Mouse (Mus musculus) liver, embryonic 14.5 days (tissue): ENCODE measurements around the gene Mpv17. TPM values are rescaled to one million over a fixed set of nuclear protein-coding genes. Genes with fewer than 3 reads are reported as not detected.
A peak's percentile ranks its signal among the peaks of the same experiment; 100 is the strongest.

Experiments
- ATAC-seq: fragments of 200-750 bp; cut with Nextera tagmentation; 2 replicates; pipeline ENCODE4 v1.8.0; 2017; ENCODE audit warnings: moderate number of reproducible peaks, mild to moderate bottlenecking, moderate library complexity; ENCODE audit not compliant: insufficient read depth
- DNase-seq, 3 experiments: peaks; one replicate each; pipeline ENCODE4 v3.0.0-alpha.2; 2012 to 2013; ENCODE audit warnings: low read depth in 3 of 3, low spot score in 3 of 3
- H3K27ac ChIP-seq: fragments of 300-500 bp; sonication (generic); 2 replicates; pipeline ENCODE4 v1.5.1; 2014; ENCODE audit warnings: moderate library complexity, mild to moderate bottlenecking, control low read depth, inconsistent platforms
- H3K27me3 ChIP-seq: fragments of 300-500 bp; sonication (generic); 2 replicates; pipeline ENCODE4 v1.6.1; 2014; ENCODE audit warnings: mild to moderate bottlenecking, low read length, moderate library complexity; ENCODE audit not compliant: control insufficient read depth, insufficient read depth
- H3K36me3 ChIP-seq: fragments of 300-500 bp; sonication (generic); replicated peaks from 2 replicates; pipeline ENCODE4 v1.6.1; 2014; ENCODE audit warnings: low read depth; ENCODE audit not compliant: control insufficient read depth, insufficient read depth
- H3K4me1 ChIP-seq, 2 experiments: fragments of 200-500 bp in 1 of 2; fragments of 300-500 bp in 1 of 2; sonication (generic) in 1 of 2; replicated peaks; 2 replicates each; pipeline ENCODE4 v1.6.1; 2012 to 2014; ENCODE audit warnings: antibody characterized with exemption in 1 of 2, inconsistent platforms in 1 of 2, low read length in 1 of 2; ENCODE audit not compliant: control insufficient read depth in 2 of 2, insufficient read depth in 2 of 2
- H3K4me2 ChIP-seq: fragments of 300-500 bp; sonication (generic); 2 replicates; pipeline ENCODE4 v1.6.1; 2014; ENCODE audit warnings: low read depth, mild to moderate bottlenecking, control low read depth, moderate library complexity
- H3K4me3 ChIP-seq, 2 experiments: fragments of 200-500 bp in 1 of 2; fragments of 300-500 bp in 1 of 2; sonication (generic) in 1 of 2; 2 replicates each; pipeline ENCODE4 v1.5.1; 2012 to 2014; ENCODE audit warnings: low read depth in 2 of 2, low read length in 2 of 2, mild to moderate bottlenecking in 2 of 2, control low read depth in 1 of 2, inconsistent platforms in 1 of 2, moderate library complexity in 1 of 2; ENCODE audit not compliant: insufficient read depth in 1 of 2
- H3K9ac ChIP-seq: fragments of 300-500 bp; sonication (generic); replicated peaks from 2 replicates; pipeline ENCODE4 v1.6.1; 2014; ENCODE audit warnings: mild to moderate bottlenecking, control low read depth, moderate library complexity
- H3K9me3 ChIP-seq: fragments of 300-500 bp; sonication (generic); 2 replicates; pipeline ENCODE4 v1.6.1; 2016; ENCODE audit warnings: low read length, mixed read lengths; ENCODE audit not compliant: control insufficient read depth
- CTCF ChIP-seq: IDR thresholded peaks from 2 replicates; pipeline ENCODE4 v1.5.1; 2016; ENCODE audit warnings: antibody characterized with exemption, low read depth, control low read depth
- EP300 ChIP-seq: IDR thresholded peaks from 2 replicates; pipeline ENCODE4 v1.6.1; 2016; ENCODE audit warnings: antibody characterized with exemption, low read depth
- WGBS: fragments of 180-500 bp; shearing (Covaris S2); extraction: QIAGEN DNeasy Blood & Tissue Kit; methylation state at CpG from one replicate; pipeline ENCODE4 v1.1.7; 2014; ENCODE audit not compliant: insufficient replicate concordance; 5-methylcytosine and 5-hydroxymethylcytosine counted together
- polyA plus RNA-seq, 2 experiments: library from polyadenylated mRNA; depleted of rRNA in 1 of 2; stranded (reverse) in 1 of 2; unstranded in 1 of 2; fragments of >200 nt; fragmentation: Nextera tagmentation in 1 of 2; extraction: Ambion mirVana in 1 of 2; gene quantifications; 2 replicates each; pipeline versions ENCODE4 v1.2.1 to v1.2.3; 2012 to 2014

Gene Mpv17
- polyA plus RNA-seq, 2 experiments: 14.2 to 16.9 TPM

DNA sequence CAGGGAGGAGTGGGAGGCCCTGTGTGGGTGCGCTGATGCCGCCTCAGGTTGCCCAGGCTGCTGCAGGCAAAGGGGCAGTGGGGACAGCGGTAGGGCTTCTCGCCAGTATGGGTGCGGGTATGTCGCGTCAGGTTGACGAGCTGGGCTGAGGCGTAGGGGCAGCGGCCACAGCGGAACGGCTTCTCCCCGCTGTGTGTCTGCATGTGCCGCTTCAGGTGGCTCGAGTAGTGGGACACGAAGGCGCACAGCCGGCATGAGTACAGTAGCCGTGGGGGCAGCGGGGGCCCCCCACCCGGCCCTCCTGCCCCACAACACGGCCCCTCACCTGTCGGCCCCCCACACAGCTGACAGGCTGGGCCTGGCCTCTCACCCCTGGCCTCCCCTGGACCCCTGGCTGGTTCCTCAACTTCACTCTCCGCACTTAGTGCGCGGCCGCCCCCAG is 46.3 kb upstream of the Mpv17 start:
- Histone ChIP-seq H3K36me3 (peaks cover 76% of the 10 kb centered on the region), H3K9me3 (no peaks in the 10 kb centered on the region; the same call in 1 of the 2 replicates), H3K27ac (no peak overlapping the region), H3K9ac (no peak overlapping the region; the same call in 1 of the 2 replicates), H3K4me2 (peak overlapping the region; percentile 87; the same call in 1 of the 2 replicates), H3K27me3 (no peaks in the 10 kb centered on the region), H3K4me1 (peaks cover 0 to 3% of the 10 kb centered on the region in 2 experiments; a peak in 3 of 4 replicates), H3K4me3 (no peak overlapping the region)
- no peak for TF ChIP-seq CTCF
- TF ChIP-seq EP300: no peak
- DNase-seq: no peak
- WGBS: 87% methylated on average over 27 of the region's 27 CpGs
- ATAC-seq: no peak

DNA sequence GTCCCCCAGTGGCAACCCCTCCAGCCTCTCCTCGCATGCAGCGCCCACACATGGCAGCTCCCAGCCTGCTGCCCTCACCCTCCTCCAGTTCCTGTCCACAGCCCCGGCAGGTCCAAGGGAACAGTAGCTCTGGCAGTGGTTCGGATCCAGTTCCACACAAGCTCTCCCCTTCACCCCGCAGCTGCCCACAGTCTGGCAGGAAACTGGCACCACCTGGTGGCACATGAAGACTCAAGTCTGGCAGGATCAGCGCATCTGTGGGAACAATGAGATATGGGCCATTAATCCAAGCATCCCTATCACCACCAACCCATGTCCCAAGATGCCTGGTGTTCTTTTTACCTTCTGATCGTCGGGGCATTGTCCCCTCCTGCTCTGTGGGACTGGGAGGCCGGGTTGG is 45.8 kb upstream of the Mpv17 start:
- Histone ChIP-seq H3K4me1 (peaks cover 0 to 3% of the 10 kb centered on the region in 2 experiments; a peak in 3 of 4 replicates), H3K4me3 (no peak overlapping the region), H3K9me3 (no peaks in the 10 kb centered on the region; the same call in 1 of the 2 replicates), H3K4me2 (no peak overlapping the region), H3K36me3 (peaks cover 75% of the 10 kb centered on the region), H3K9ac (no peak overlapping the region), H3K27me3 (no peaks in the 10 kb centered on the region), H3K27ac (no peak overlapping the region)
- DNase-seq (no peak), ATAC-seq (no peak)
- WGBS: 77% methylated on average over 9 of the region's 9 CpGs
- TF ChIP-seq EP300 (no peak), CTCF (peak; percentile 53)

DNA sequence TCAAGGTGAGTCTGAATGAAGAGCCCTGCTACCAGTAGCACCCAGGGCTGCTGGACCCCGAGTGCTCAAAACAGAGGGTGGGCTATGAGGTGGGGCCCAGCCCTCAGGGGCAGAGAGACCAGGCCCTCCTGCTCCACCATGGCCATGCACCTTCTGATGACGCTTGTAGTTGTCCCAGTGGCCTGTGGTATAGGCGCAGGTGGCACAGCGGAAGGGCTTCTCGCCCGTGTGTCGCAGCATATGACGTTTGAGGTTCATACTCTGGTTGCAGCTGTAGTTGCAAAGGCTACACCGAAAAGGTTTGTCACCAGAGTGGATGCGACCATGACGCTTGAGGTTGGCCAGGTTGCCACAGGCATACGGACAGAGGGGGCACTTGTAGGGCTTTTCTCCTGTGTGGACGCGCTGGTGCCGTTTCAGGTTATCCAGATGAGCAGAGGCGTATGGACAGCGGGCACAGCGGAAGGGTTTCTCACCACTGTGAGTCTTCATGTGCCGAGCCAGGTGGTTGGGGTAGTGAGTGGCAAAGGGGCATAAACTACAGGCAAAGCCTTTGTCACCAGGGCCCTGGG is 45.4 kb upstream of the Mpv17 start:
- no peak for ATAC-seq
- peaks cover 75% of the 10 kb centered on the region for H3K36me3 ChIP-seq
- no peak overlapping the region for H3K27ac ChIP-seq

DNA sequence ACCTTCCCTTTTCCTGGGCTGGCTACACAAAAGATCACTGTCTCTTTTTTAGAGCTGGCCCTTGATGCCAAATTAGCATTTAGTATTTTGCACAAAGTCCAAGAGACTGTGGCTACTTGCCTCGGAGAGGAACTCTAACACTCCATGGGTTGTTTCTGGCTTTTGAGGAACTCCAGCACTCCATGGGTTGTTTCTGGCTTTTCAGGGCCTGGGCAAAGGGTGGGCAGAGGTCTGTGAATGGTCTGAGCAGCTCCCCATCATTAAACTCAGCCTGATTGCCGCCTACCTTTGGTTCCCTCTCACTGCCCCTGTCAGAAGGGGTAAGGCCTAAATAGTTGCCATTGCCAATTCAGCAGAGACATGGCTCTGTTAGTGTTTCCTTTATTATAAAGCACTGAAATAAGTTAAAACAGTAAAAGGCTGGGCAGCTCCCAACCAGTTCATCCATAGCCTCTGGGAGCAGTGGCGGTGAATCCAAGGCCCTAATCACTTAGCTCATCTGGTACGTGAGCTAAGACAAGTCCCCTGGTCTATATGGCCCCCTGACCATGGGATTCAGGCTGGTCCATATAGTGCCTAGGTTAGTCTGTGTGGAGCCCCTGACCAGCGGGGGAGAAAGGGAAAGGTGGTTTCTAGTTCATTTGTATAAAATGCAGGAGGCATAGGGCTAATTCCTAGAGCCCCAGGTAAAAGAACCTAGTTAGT is 44.7 kb upstream of the Mpv17 start:
- no peak overlapping the region for H3K27ac ChIP-seq
- 80% methylated on average over 5 of the region's 5 CpGs for WGBS
- no peaks in the 10 kb centered on the region; the same call in 1 of the 2 replicates for H3K9me3 ChIP-seq
- H3K27me3 ChIP-seq: no peaks in the 10 kb centered on the region
- no peak overlapping the region for H3K4me2 ChIP-seq
- peaks cover 2 to 11% of the 10 kb centered on the region in 2 experiments for H3K4me1 ChIP-seq
- DNase-seq: no peak
- no peak overlapping the region for H3K4me3 ChIP-seq
- ATAC-seq: no peak
- no peak overlapping the region for H3K9ac ChIP-seq
- peaks cover 69% of the 10 kb centered on the region for H3K36me3 ChIP-seq
- TF ChIP-seq EP300 (no peak), CTCF (no peak)

More for the DNA sequence above, 45.4 kb upstream of the Mpv17 start:
- Histone ChIP-seq H3K9ac (no peak overlapping the region), H3K4me3 (no peak overlapping the region), H3K27me3 (no peaks in the 10 kb centered on the region), H3K9me3 (no peaks in the 10 kb centered on the region; the same call in 1 of the 2 replicates), H3K4me1 (peaks cover 2 to 5% of the 10 kb centered on the region in 2 experiments), H3K4me2 (no peak overlapping the region)
- no peak for TF ChIP-seq CTCF
- TF ChIP-seq EP300: no peak
- 85% methylated on average over 19 of the region's 19 CpGs for WGBS
- DNase-seq: no peak

- H3K9me3 ChIP-seq: no peaks in the 10 kb centered on the region; the same call in 1 of the 2 replicates
- H3K36me3 ChIP-seq: peaks cover 63% of the 10 kb centered on the region
- no peak for DNase-seq
- H3K27me3 ChIP-seq: no peaks in the 10 kb centered on the region
- ATAC-seq: no peak
- H3K4me1 ChIP-seq: peaks cover 2 to 11% of the 10 kb centered on the region in 2 experiments
- H3K27ac ChIP-seq: no peak overlapping the region
- H3K4me2 ChIP-seq: no peak overlapping the region
- 79% methylated on average over 9 of the region's 9 CpGs for WGBS
- H3K9ac ChIP-seq: no peak overlapping the region
- TF ChIP-seq CTCF (no peak), EP300 (no peak)
- H3K4me3 ChIP-seq: no peak overlapping the region
Measured at GRCm38 (mm10) chr5:31198170-31198569, 44.1 kb upstream of the Mpv17 start.
